Mouse (Mus musculus) cortical plate, adult 2 months (tissue): Measurements from ENCODE around the gene Ces2c. TPM values are rescaled to one million over a fixed set of nuclear protein-coding genes. Genes with fewer than 3 reads are reported as not detected.
"Not testable (repeated sequence)": the region's sequence is repeated elsewhere in the genome, so short reads cannot be mapped to it uniquely, and the experiment has no call there.

ENCODE experiments used
- H3K27ac ChIP-seq: fragments of 200-500 bp; 2 replicates; pipeline ENCODE4 v1.5.1; 2012; ENCODE audit warnings: low read length, control low read depth, inconsistent platforms; ENCODE audit not compliant: insufficient read depth
- H3K4me1 ChIP-seq: fragments of 200-500 bp; 2 replicates; pipeline ENCODE4 v1.6.1; 2011; ENCODE audit warnings: low read length; ENCODE audit not compliant: control insufficient read depth, insufficient read depth
- H3K4me3 ChIP-seq: fragments of 200-500 bp; 2 replicates; pipeline ENCODE4 v1.5.1; 2011; ENCODE audit warnings: mild to moderate bottlenecking, low read length, control low read depth; ENCODE audit not compliant: insufficient read depth
- CTCF ChIP-seq: fragments of 200-500 bp; IDR thresholded peaks from 2 replicates; pipeline ENCODE4 v1.5.1; 2011; ENCODE audit warnings: mild to moderate bottlenecking, control low read depth, low read length; ENCODE audit not compliant: insufficient read depth; ENCODE audit errors: extremely low read depth
- POLR2A ChIP-seq: fragments of 200-500 bp; IDR thresholded peaks from 2 replicates; pipeline ENCODE4 v1.6.1; 2011; ENCODE audit warnings: mild to moderate bottlenecking, low read length, control low read depth; ENCODE audit not compliant: insufficient read depth; ENCODE audit errors: extremely low read depth
- polyA plus RNA-seq: library from polyadenylated mRNA; depleted of rRNA; stranded (reverse); fragments of >200 nt; gene quantifications from 2 replicates; pipeline ENCODE4 v1.2.3, GENCODE M21; 2012; rRNA removed

The Ces2c gene
- polyA plus RNA-seq, 1 experiment: 0.06 TPM

GRCm38 (mm10) chr8:104847741-104848462, 1.0 kb downstream of the Ces2c start:
- no peak overlapping the region for H3K4me3 ChIP-seq
- no peak overlapping the region for H3K27ac ChIP-seq
- TF ChIP-seq POLR2A (no peak), CTCF (no peak)
- H3K4me1 ChIP-seq: no peaks in the 10 kb centered on the region

GRCm38 (mm10) chr8:104866844-104867531, 20.1 kb downstream of the Ces2c start:
- not testable (repeated sequence) for H3K4me1 ChIP-seq, H3K27ac ChIP-seq, H3K4me3 ChIP-seq

- H3K4me1 ChIP-seq, H3K27ac ChIP-seq, H3K4me3 ChIP-seq: not testable (repeated sequence)
Measured at GRCm38 (mm10) chr8:104868876-104869275, 22.0 kb downstream of the Ces2c start.

- not testable (repeated sequence) for H3K4me3 ChIP-seq, H3K4me1 ChIP-seq, H3K27ac ChIP-seq
Measured at GRCm38 (mm10) chr8:104886223-104886926, 39.5 kb downstream of the Ces2c start.

GRCm38 (mm10) chr8:104901746-104902145, 54.9 kb downstream of the Ces2c start:
- Histone ChIP-seq H3K27ac (no peak overlapping the region), H3K4me1 (no peaks in the 10 kb centered on the region), H3K4me3 (no peak overlapping the region)
- TF ChIP-seq CTCF (no peak), POLR2A (no peak)

Other genes with a start within 250 kb of the Ces2c start
- not detected in 2 replicates for gene Cdh16, start 222.7 kb upstream of the Ces2c start, polyA plus RNA-seq
- 2.4 and 2.9 TPM in 2 replicates for gene Rrad, start 215.7 kb upstream of the Ces2c start, polyA plus RNA-seq
- gene Ciao2b, start 205.1 kb upstream of the Ces2c start, polyA plus RNA-seq: 51.2 and 55.8 TPM in 2 replicates
- not detected in 2 replicates for gene Ces2a, start 113.1 kb upstream of the Ces2c start, polyA plus RNA-seq
- 0.08 and 0.10 TPM in 2 replicates for gene Ces2b, start 15.5 kb upstream of the Ces2c start, polyA plus RNA-seq
- 0.04 TPM in 2 replicates for gene Ces2e, start 79.2 kb downstream of the Ces2c start, polyA plus RNA-seq
- not detected in 2 replicates for gene Ces2f, start 100.3 kb downstream of the Ces2c start, polyA plus RNA-seq
- gene Ces2g, start 114.7 kb downstream of the Ces2c start, polyA plus RNA-seq: 0.13 and 0.25 TPM in 2 replicates
- not detected in 2 replicates for gene Ces2h, start 153.8 kb downstream of the Ces2c start, polyA plus RNA-seq
- gene Ces3a, start 201.5 kb downstream of the Ces2c start, polyA plus RNA-seq: not detected in 2 replicates
- gene Ces3b, start 236.7 kb downstream of the Ces2c start, polyA plus RNA-seq: not detected in 2 replicates